Mouse (Mus musculus) testis, adult 2 months (tissue): ENCODE data around the gene Gm10382. TPM values are rescaled to one million over a fixed set of nuclear protein-coding genes. Genes with fewer than 3 reads are reported as not detected.
A peak's percentile ranks its signal among the peaks of the same experiment; 100 is the strongest.

ENCODE experiments used
- H3K27ac ChIP-seq: fragments of 200-500 bp; 2 replicates; pipeline ENCODE4 v1.5.1; 2012; ENCODE audit warnings: low read depth, low read length; ENCODE audit not compliant: control insufficient read depth, insufficient read depth
- H3K27me3 ChIP-seq: fragments of 200-500 bp; 2 replicates; pipeline ENCODE4 v1.6.1; 2012; ENCODE audit warnings: mild to moderate bottlenecking, low read length, moderate library complexity; ENCODE audit not compliant: control insufficient read depth, insufficient read depth
- H3K36me3 ChIP-seq: fragments of 200-500 bp; 2 replicates; pipeline ENCODE4 v1.6.1; 2012; ENCODE audit warnings: mild to moderate bottlenecking, low read length; ENCODE audit not compliant: control insufficient read depth, insufficient read depth
- H3K4me1 ChIP-seq: fragments of 200-500 bp; 2 replicates; pipeline ENCODE4 v1.6.1; 2012; ENCODE audit warnings: low read length; ENCODE audit not compliant: control insufficient read depth, insufficient read depth
- H3K4me3 ChIP-seq: fragments of 200-500 bp; 2 replicates; pipeline ENCODE4 v1.5.1; 2012; ENCODE audit warnings: low read depth, mild to moderate bottlenecking, low read length, moderate library complexity, mixed read lengths; ENCODE audit not compliant: control insufficient read depth
- CTCF ChIP-seq: fragments of 200-500 bp; IDR thresholded peaks from 2 replicates; pipeline ENCODE4 v1.5.1; 2012; ENCODE audit warnings: low read depth, mild to moderate bottlenecking, inconsistent platforms, low read length, moderate library complexity; ENCODE audit not compliant: control insufficient read depth, insufficient read depth, insufficient replicate concordance
- POLR2A ChIP-seq: fragments of 200-500 bp; IDR thresholded peaks from 2 replicates; pipeline ENCODE4 v1.6.1; 2012; ENCODE audit warnings: low read depth, mild to moderate bottlenecking, inconsistent platforms, low read length, moderate library complexity; ENCODE audit not compliant: control insufficient read depth
- polyA plus RNA-seq: library from polyadenylated mRNA; depleted of rRNA; stranded (reverse); fragments of >200 nt; gene quantifications from 2 replicates; pipeline ENCODE4 v1.2.3, GENCODE M21; 2012

Gm10382 gene
- polyA plus RNA-seq, 1 experiment, result 84.2 TPM

DNA sequence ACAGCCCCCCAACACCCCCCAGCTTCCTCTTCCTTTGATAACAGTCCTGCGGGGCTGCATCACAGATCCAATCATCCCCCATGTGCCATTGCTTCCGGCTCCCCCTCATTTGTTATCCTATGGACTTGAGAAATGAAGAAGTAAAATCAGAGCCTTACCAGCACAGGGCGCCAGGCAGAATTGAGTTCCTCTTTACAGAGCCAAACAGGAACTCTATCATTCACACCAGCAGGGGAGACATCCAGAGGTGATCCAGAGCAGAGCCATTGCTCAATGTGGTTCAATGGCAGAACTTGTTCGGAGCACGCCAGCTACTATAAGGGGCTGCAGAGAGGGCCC is 30.9 kb upstream of the Gm10382 start:
- no peaks in the 10 kb centered on the region for H3K27me3 ChIP-seq
- peaks cover 11% of the 10 kb centered on the region for H3K4me1 ChIP-seq
- TF ChIP-seq CTCF (no peak), POLR2A (no peak)
- no peak overlapping the region for H3K27ac ChIP-seq
- no peak overlapping the region for H3K4me3 ChIP-seq
- H3K36me3 ChIP-seq, result peaks cover 2% of the 10 kb centered on the region

DNA sequence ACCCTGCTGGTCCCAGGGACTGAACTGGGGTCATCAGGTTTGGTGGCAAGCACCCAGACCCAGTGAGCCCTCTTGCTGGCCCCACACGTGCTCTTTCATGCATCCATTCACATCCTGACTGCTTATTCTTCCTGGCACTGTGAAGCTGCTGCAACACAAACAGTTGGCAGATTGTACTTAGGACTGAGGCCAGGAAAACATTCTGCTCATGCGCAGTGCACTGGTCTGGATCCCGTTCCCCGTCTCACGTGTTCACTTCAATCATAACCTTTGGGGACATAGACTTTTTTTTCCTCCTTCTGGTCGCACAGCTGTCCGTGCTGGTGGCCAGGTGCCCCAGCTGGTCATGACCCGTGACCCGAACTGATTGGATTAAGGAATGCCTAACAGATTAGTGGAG is 28.6 kb upstream of the Gm10382 start:
- H3K27me3 ChIP-seq, result no peaks in the 10 kb centered on the region
- H3K36me3 ChIP-seq, result peaks cover 3% of the 10 kb centered on the region
- peak overlapping the region; percentile 92 for H3K4me3 ChIP-seq
- peak overlapping the region; percentile 82 for H3K27ac ChIP-seq
- peaks cover 9% of the 10 kb centered on the region for H3K4me1 ChIP-seq
- no peak for TF ChIP-seq CTCF
- TF ChIP-seq POLR2A, result no peak

DNA sequence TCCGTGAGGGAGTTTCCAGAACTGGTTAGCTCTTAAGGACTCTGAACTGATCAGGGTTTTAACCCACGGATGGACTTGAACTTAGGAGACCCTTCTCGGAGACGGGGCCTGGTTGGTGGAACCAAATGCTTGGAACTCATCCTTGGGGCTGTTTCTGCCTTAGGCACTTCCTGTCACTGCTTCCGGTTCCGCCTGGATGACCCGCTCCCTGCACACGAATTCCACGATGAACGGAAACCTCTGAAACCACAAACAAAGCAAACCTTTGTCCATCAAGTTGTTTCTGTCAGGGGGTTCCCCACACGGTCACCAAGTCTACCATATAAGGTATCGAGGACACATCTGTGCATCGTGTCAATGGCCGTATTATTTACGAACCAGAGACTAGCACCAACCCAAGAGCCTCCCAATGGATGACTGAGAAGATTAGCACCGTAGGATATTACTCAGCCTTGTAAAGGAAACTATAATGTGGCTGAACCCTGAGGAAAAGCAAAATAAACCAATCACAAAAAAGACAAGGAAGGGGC is 28.1 kb upstream of the Gm10382 start:
- Histone ChIP-seq H3K36me3 (peaks cover 3% of the 10 kb centered on the region), H3K4me1 (peaks cover 7% of the 10 kb centered on the region), H3K4me3 (peak overlapping the region; percentile 92), H3K27ac (peak overlapping the region; percentile 82), H3K27me3 (no peaks in the 10 kb centered on the region)
- TF ChIP-seq POLR2A (peak; percentile 44; the same call in 1 of the 2 replicates), CTCF (no peak)

DNA sequence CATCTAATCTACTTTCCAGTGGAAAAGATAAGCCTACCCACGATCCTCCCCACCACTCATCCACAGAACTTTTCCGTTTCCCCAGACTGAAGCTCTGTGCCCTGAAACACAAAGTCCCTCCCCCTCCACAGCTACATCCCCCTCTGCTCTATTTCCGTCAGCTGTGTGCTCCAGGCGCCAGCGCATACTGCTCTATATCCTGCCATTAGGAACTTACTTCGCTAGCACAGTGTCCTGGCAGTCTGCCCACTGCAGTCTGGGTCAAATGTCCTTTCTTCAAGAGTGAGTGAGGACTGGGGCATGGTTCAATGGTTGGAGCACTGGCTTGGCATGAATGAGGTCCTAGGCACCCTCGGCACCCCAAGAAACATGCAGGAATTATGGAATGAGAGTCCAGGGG is 25.2 kb upstream of the Gm10382 start:
- no peaks in the 10 kb centered on the region for H3K27me3 ChIP-seq
- H3K4me1 ChIP-seq, result peaks cover 7% of the 10 kb centered on the region
- H3K27ac ChIP-seq, result no peak overlapping the region
- TF ChIP-seq CTCF, result no peak
- no peak for TF ChIP-seq POLR2A
- H3K36me3 ChIP-seq, result peaks cover 3% of the 10 kb centered on the region
- no peak overlapping the region for H3K4me3 ChIP-seq

DNA sequence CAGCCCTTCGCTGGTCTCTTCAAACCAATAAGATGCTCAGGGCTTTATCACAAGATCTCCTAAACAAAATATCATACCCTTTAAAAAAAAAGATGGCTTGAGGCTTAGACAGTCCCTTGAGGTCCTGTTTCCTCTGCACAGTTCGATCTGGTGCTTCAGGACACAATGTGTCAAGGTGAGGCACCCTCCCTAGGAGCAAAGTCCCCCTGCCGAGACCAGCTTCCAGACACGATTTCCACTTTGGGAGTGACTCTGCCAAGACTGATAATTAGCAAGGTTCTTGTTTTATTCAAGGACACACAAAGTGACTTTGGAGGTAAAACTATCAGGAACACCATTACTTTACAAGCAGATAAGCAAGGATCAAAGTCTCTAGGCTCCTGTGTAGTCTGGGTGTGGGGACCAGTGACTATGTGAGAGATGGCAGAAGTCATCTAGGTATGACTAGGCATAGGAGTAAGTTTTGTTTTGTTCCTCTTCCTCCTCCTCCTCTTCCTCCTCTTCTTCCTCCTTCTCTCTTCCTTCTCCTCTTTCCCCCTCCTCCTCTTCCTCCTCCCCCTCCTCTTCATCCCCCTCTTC is 24.2 kb upstream of the Gm10382 start:
- H3K4me3 ChIP-seq, result no peak overlapping the region
- peaks cover 3% of the 10 kb centered on the region for H3K36me3 ChIP-seq
- H3K27me3 ChIP-seq, result no peaks in the 10 kb centered on the region
- H3K4me1 ChIP-seq, result peaks cover 7% of the 10 kb centered on the region
- H3K27ac ChIP-seq, result no peak overlapping the region
- TF ChIP-seq POLR2A (no peak), CTCF (no peak)

DNA sequence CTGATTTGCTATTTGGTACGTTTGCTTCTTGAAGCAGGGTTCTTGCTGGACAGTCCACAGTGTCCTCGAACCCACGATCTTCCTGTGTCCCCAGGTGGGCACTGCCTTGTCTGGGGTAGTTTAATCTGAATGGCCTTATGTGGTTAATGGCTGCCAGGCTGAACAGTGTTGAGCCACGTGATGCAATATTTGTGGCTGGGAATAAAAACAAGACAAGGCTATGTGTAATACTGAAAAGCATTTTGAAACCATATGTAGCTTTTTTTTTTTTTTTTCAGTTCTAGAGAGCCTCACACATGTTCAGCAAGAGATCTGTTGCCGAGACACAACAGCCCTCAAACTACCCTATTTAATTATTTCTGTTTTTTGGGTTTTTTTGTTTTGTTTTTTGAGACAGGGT is 21.0 kb upstream of the Gm10382 start:
- Histone ChIP-seq H3K27ac (no peak overlapping the region), H3K4me1 (no peaks in the 10 kb centered on the region), H3K27me3 (no peaks in the 10 kb centered on the region), H3K4me3 (no peak overlapping the region), H3K36me3 (0 out of 2 replicates have a peak, but pooled peaks cover 1% of the 10 kb centered on the region)
- TF ChIP-seq CTCF (no peak), POLR2A (no peak)

DNA sequence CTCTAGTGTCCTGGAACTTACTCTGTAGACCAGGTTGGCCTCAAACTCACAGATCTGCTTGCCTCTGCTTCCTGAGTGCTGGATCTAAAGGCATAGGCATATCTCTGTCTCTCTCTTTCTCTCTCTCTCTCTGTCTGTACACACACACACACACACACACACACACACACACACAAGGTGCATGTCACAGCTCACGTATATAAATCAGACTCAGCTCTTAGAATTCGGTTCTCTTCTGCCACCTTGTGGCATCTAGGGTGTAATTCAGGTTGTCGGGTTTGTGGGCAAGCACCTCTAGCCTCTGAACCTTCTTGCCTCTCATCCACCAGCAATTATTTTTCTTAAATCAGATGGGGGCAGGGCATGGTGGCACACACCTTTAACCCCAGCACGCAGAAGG is 20.6 kb upstream of the Gm10382 start:
- H3K36me3 ChIP-seq, result 0 out of 2 replicates have a peak, but pooled peaks cover 1% of the 10 kb centered on the region
- TF ChIP-seq CTCF, result peak; percentile 19; the same call in 1 of the 2 replicates
- TF ChIP-seq POLR2A, result no peak
- peak overlapping the region; percentile 67 for H3K4me3 ChIP-seq
- no peak overlapping the region for H3K27ac ChIP-seq
- no peaks in the 10 kb centered on the region for H3K27me3 ChIP-seq
- H3K4me1 ChIP-seq, result no peaks in the 10 kb centered on the region

DNA sequence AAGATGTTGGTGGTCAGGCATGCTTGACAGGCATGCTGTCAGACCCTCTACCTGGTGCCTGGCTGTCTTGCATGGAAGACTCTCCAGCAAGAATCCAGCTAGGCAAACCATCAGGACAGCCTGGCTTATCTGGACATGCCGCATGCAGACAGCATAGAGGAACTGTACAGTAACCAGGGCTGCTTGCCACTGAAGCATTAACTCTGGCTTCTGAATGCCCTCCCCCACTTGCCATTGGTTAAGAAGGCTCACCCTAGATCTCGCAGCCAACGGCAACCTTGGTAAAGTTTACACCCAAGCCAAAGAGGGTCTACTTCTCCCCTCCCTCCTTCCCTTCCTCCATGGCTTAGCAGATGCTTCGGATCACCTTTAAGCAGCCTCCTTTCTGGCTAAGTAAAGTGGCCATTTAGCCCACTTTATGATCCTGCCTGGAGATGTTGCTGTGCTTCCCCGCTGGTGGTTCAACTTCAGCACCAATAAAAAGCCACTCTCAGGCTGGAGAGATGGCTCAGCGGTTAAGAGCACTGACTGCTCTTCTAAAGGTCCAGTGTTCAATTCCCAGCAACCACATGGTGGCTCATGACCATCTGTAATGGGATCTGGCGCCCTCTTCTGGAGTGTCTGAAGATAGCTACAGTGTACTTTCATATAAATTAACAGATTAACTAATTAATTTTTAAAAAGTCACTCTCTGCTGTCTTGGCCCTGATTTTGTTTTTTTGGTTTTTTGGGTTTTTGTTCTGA is 18.0 kb upstream of the Gm10382 start:
- H3K4me3 ChIP-seq, result no peak overlapping the region
- no peak for TF ChIP-seq POLR2A
- no peak for TF ChIP-seq CTCF
- H3K4me1 ChIP-seq, result no peaks in the 10 kb centered on the region
- H3K27me3 ChIP-seq, result no peaks in the 10 kb centered on the region
- H3K27ac ChIP-seq, result no peak overlapping the region
- no peaks in the 10 kb centered on the region for H3K36me3 ChIP-seq
